Mouse (Mus musculus) right cerebral cortex, postnatal 25 days (tissue): ENCODE measurements at regions not wholly inside any gene's neighbourhood (a gene's known extent, or its start where the extent isn't known, plus 50 kb on each side); places are given as distances from the start of the nearest gene placed in this dataset.

Source experiments
- DNase-seq: peaks from one replicate; pipeline ENCODE4 v3.0.0; 2022

- DNase-seq = peak; percentile 87
These were observed 229.7 kb upstream of the G2e3 start for GRCm38 (mm10) chr12:51118021-51118694.

DNA sequence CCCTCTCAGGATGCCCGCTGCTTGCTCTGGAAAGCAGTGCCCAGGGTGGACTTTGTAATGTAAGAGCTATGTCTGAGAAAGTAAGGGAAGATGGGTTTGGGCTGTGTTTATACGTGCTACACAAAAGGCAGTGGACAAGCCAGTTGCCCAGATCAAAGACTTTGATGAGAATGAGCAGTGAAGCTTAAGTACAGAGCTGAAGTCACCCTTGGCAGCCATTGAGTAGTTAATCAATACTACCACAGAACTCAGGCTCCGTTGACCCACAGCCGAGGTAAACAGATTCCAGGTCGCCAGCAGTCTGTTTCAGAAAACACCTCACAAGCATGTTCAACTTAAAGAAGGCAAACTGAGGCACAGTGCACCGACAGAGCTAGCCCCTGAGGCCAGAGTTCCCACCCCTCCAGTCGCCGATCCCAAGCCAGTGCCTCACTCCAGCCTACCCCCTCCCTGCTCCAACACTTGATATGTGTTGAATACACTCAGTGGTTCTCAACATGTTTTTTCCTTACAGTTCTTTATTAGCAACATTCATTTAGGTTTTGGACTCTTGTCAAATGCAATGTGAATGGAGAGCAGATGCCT is 230.3 kb upstream of the G2e3 start:
- no peak for DNase-seq

GRCm38 (mm10) chr12:51111811-51112210 is 236.1 kb upstream of the G2e3 start:
- DNase-seq = no peak

GRCm38 (mm10) chr12:51108044-51108443 is 239.8 kb upstream of the G2e3 start:
- DNase-seq = no peak

DNA sequence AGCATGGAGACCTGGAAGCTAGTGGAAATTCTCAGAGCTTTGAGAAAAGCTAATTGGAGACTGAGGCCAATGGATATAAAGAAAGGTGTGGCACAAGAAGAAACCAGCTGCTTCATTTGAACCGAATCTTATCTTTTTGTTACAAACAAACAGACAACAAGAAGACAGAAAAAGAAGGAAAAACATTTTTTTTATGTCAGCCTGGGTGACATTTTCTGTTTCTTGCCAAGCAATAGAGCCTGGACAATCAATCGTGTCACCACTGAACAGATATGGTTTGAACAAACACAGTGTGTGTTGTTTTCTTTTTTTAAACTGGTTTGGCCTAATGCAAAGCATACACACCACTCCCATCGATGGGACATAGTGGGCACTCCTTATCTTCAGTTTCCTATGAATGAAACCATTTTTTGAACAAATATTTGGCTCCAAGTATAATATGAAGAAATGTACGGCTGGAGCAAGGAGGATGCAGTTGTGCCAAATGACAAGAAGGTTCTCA is 244.3 kb upstream of the G2e3 start:
- DNase-seq = no peak

DNA sequence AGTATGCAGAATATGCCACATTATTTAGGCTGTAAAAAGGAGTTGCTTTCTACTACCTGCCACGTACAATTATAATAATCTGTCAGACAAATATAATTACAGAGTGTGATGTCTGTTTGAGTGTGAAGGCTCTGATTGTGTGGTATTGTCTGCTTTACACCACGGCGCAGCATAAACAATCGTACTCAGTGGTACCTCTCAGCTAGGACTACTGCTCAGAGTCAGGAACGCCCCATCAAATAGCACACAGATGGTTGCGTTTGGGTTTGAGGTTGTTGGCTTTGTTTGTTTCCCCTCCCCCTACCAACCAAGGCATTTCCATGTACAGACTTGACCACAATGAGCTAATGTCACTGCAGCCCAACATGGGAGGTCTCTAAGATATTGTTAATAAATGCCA is 246.2 kb upstream of the G2e3 start:
- DNase-seq = no peak

- DNase-seq = no peak
These were observed 247.0 kb upstream of the G2e3 start for GRCm38 (mm10) chr12:51100868-51101267.

DNA sequence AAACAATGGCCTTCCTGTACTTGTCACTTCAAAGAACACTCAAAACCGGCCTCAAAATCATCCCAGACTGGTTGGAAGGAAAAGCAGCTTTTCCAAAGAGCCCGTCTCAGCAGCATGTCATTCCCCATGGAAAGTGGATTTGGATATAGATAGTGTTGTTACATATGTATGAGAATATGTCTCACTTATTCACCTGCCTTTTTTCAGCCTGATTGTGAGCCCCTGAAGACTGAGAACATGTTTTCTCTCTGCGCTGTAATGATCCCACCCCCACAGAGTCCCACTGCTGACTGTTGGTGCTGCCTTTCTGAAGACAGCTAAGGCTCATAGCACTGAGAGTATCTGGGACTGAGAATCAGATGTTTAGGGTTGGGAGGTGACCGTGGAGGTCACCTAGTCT is 251.9 kb upstream of the G2e3 start:
- no peak for DNase-seq

- DNase-seq = no peak
These were observed 258.5 kb upstream of the G2e3 start for GRCm38 (mm10) chr12:51089324-51089723.

GRCm38 (mm10) chr12:51081809-51082208 is 266.1 kb upstream of the G2e3 start:
- no peak for DNase-seq

DNA sequence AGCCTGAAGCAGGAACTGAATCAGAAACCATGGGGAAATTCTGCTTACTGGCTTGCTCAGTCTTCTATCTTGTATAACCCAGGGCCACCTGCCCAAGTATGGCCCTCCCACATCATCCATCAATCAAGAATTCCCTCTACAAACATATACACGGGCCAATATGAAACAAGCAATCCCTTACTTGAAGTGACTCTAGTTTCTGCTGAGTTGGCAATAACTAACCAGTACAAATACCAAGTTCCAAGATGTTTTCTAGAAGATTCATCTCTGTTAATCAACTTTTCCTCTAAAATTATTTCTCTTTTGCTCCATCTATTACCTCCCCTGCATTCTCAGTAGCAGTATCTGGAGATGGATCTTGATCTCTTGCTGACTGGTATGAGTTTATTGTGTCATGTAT is 274.4 kb upstream of the G2e3 start:
- no peak for DNase-seq

DNA sequence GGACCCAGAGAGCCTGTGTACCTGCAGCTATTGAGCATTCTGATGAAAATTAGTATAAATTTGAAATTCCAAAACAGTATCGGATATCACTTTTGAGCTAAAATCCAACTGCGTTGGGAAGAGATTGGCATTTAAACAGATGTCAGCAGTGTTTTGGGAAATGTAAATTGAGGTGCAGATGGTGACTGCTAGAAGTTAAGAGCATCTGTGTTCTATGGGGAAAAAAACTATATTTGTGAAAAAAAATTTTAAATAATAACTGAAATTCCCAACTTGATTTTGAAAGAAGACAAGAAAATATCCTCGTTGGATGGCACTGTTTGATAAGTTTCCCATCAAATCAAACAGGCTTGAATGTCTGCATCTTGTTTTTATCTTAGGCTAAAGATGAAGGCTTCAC is 286.9 kb upstream of the G2e3 start:
- no peak for DNase-seq

DNA sequence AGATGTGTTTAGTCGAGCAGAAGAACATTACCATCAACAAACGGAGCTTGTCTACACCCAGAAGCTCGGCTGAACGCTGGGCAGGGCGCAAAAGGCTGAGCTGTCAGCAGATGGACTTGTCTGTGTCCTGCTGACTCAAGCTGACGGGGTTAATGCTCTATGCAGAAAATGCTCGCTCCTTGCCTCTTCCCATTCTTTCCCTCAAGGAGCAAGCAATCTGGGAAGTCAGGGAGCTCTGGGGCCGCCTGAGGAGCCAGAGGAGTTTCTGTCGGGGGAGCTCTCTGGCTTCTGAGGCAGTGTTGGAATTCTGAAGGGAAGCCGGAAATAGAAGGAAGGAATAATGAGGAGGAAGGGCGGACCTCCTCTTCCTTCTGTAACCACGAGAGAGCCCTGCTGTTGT is 289.3 kb upstream of the G2e3 start:
- peak; percentile 42 for DNase-seq

- DNase-seq = no peak
These were observed 289.8 kb upstream of the G2e3 start for GRCm38 (mm10) chr12:51058104-51058503.

- no peak for DNase-seq
These were observed 300.7 kb upstream of the G2e3 start for GRCm38 (mm10) chr12:51047116-51047515.

DNA sequence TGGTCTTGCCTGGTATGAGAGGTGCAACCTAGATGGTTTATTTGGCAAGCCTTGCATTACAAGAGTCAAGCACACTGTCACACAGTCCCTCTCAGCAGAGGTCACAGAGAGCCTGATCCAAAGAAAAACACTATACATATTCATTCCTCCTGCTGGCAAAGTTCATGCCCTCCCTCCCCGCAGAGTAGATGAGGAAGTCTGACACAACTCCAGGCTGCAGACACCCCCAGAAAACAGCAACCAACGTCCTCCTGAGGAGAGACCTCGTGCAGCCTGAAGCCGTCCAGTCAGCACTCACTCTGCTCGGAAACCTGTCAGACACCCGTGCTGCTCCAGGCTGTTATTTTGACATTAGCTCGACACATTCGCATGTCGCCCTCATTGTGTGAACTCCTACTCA is 302.4 kb upstream of the G2e3 start:
- no peak for DNase-seq

DNA sequence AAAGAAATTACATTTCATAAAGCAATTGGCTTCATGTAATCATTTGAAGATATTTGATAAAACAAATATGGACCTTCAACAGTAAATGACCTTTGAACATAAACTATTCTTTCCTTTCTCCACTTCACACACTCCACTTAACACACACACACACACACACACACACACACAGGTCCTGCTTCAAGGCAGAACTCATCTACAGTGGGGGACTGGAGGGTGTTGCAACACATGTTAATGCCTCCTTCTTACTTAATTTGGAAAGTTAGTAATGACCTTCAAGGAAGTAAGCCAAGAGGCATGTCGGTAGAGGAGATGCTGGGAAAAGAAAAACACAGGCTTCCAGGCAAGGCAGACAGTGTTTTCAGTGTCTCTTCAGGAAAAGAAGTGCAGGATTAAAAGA is 302.8 kb upstream of the G2e3 start:
- no peak for DNase-seq

- DNase-seq = no peak
These were observed 315.7 kb upstream of the G2e3 start for GRCm38 (mm10) chr12:51032193-51032592.

DNA sequence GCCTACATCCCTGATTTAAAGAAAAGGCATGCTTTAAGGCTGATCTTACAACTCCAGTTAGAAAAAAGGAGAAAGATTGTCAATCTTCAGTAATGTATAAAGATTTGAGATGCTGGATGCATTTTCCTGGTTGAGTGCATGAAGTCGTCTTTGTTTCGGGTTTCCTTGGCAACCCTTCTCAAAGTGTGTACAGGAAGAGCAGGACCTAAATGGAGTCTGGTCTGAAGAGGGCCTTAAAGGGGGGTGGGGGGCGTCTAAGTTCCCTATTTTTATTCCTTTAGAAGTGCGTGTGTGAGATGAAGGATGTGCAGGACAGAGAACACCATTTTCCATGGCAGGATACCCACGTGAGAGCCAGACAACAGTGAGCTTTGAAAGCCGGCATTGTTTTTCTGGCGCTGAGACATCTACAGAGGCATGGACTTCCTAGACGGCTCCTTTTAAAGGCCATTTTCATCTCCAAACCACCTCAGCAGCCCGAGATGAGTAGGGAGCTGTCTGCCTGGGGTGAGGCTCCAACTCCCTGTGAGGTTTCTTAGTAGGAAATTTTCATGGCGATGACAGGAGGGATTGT is 319.2 kb upstream of the G2e3 start:
- DNase-seq = no peak

GRCm38 (mm10) chr12:51026046-51026445 is 321.8 kb upstream of the G2e3 start:
- DNase-seq = no peak

DNA sequence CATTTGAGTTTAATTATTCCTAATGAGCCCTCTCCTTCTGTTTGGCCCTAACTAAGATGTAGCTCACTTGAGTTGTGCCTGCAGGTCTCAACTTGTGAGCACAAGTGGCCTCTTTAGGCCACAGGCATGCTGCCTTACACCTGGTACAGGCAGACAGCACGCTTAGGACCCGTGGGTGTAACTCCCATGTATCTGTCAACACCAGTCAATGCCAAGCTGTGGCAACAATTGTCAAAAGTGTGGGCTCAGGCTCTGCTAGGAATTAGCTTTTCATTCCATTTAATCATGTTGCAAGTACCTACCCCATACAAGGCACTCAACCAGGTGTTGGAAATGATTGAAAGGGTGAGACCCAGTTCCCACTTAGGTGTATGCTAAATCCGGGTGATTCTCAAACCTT is 322.3 kb upstream of the G2e3 start:
- DNase-seq = no peak

DNA sequence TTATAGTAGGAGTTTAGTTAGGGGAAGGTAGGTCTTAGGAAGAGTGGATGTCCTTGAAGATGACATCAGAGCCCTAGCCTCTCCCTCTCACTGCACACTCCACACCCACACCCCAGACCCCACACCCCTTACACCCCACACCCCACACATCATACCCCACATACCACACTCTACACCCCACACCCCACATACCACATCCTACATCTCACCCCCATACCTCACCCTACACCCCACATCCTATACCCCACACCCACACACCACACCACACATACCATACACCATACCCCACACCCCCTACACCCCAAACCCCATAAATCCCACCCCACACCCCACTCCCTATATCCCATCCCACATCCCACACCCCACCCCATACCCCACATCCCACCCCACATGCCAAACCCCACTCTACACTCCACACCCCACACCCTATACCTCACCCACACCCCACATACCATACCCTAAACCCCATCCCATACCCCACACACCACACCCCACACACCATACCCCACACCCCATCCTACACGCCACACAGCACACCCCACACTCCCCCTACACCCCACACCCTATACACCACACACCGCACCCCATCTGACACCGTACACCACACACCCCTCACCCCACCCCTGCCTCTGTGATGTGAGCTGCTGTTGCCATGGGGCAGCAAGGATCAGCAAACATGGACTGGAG is 323.7 kb upstream of the G2e3 start:
- DNase-seq = no peak

DNA sequence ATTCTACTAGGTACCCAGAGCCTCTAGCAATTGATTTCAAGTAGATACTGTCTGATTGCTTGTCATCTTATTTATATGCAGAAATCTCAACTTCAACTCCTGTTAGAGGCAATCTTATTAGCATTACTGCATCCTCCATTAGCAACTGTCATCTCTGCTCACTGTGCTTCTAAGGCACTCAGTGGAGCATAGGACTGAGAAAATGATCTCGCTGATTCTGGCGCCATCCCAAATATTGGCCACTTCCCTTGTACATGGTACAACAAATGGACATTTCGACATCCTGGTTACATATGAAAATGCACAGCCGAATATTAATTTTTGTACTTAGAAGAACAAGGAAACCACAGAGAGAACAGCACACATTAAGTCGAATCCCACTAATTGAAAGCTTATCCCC is 329.7 kb upstream of the G2e3 start:
- DNase-seq = no peak

GRCm38 (mm10) chr12:51016081-51016480 is 331.8 kb upstream of the G2e3 start:
- peak; percentile 41 for DNase-seq
